Mouse (Mus musculus) liver, embryonic 14 days (tissue): Measurements from ENCODE around the gene Vmn1r205. TPM values are rescaled to one million over a fixed set of nuclear protein-coding genes. Genes with fewer than 3 reads are reported as not detected.

Experiments
- polyA plus RNA-seq: library from polyadenylated mRNA; depleted of rRNA; stranded (reverse); fragments of >200 nt; gene quantifications from 2 replicates; pipeline ENCODE4 v1.2.3, GENCODE M21; 2012; rRNA removed

The Vmn1r205 gene
- not detected in 2 replicates for polyA plus RNA-seq

DNA sequence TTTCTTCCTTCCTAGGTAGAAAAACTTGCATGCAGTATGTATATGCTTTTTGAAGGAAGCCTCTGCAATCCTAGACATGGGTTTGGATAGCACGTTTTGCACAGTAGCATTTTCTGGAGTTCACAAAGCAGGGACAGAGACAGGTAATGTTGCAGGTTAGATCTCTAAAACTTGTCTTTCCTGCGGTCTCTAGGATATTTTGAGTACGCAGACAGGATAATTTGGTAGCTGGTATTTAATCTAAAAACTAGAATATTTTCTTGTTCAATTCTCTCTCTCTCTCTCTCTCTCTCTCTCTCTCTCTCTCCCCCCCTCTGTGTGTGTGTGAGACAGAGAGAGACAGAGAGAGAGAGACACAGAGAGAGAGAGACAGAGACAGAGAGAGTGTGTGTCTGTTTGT, at the start of gene Vmn1r205:
TSS of gene Vmn1r205 (minus strand) at position 101 of the 400 bp plus-strand sequence.

GRCm38 (mm10) chr13:22624151-22624550, 31.4 kb upstream of the Vmn1r205 start, which contains the start of gene Vmn1r206:
TSS of gene Vmn1r206 (minus strand) at chr13:22624251.

GRCm38 (mm10) chr13:22552898-22553297, 39.9 kb downstream of the Vmn1r205 start, which contains the start of gene Vmn1r204:
TSS of gene Vmn1r204 (plus strand) at chr13:22553198.

Other genes starting within 250 kb of the Vmn1r205 start
- not detected in 2 replicates for gene Vmn1r198, start 242.6 kb downstream of the Vmn1r205 start, polyA plus RNA-seq
- not detected in 2 replicates for gene Vmn1r199, start 213.2 kb downstream of the Vmn1r205 start, polyA plus RNA-seq
- not detected in 2 replicates for gene Vmn1r200, start 202.6 kb downstream of the Vmn1r205 start, polyA plus RNA-seq
- not detected in 2 replicates for gene Vmn1r201, start 121.1 kb downstream of the Vmn1r205 start, polyA plus RNA-seq
- gene Vmn1r202, start 87.6 kb downstream of the Vmn1r205 start, polyA plus RNA-seq = not detected in 2 replicates
- gene Vmn1r203, start 74.9 kb downstream of the Vmn1r205 start, polyA plus RNA-seq = not detected in 2 replicates
- gene Vmn1r204, start 39.8 kb downstream of the Vmn1r205 start, polyA plus RNA-seq = not detected in 2 replicates
- gene Vmn1r206, start 31.3 kb upstream of the Vmn1r205 start, polyA plus RNA-seq = not detected in 2 replicates
- not detected in 2 replicates for gene Vmn1r207-ps, start 136.6 kb upstream of the Vmn1r205 start, polyA plus RNA-seq
- not detected in 2 replicates for gene Vmn1r208, start 184.4 kb upstream of the Vmn1r205 start, polyA plus RNA-seq
- gene Vmn1r209, start 216.7 kb upstream of the Vmn1r205 start, polyA plus RNA-seq = not detected in 2 replicates
- gene Vmn1r210, start 238.3 kb upstream of the Vmn1r205 start, polyA plus RNA-seq = not detected in 2 replicates